Mouse (Mus musculus) small intestine, adult 2 months (tissue): Measurements from ENCODE around the gene Dph1.

ENCODE experiments used
- CTCF ChIP-seq: fragments of 200-500 bp; IDR thresholded peaks from 2 replicates; pipeline ENCODE4 v1.5.1; 2012; ENCODE audit warnings: low read depth, mild to moderate bottlenecking, control low read depth, inconsistent platforms, low read length, moderate library complexity, mixed read lengths; ENCODE audit not compliant: insufficient replicate concordance, insufficient read length; ENCODE audit errors: extremely low read depth
- POLR2A ChIP-seq: fragments of 200-500 bp; IDR thresholded peaks from 2 replicates; pipeline ENCODE4 v1.6.1; 2012; ENCODE audit warnings: low read depth, mild to moderate bottlenecking, control low read depth, inconsistent platforms, low read length, moderate library complexity

DNA sequence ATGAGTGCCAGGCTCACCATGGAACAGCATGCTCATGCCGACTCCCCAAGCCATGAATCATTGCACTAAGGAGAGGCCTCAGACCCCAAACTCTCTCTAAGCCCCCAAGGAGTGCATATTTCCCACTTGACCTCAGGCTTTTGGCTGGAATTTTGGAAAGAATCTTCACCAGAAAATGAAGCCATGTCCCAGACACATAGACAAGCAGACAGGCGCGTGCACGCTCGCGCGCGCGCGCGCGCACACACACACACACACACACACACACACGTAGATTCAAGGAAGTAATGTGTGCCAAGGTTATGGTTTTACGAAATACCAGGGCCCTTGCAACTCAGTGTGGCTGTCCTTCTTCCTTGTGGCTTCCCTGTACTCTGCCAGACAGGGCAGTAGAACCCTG lies 32.6 kb downstream of the Dph1 start:
- TF ChIP-seq POLR2A, result no peak
- no peak for TF ChIP-seq CTCF
